Mouse (Mus musculus): Measurements from ENCODE around the gene Gabrb2. TPM values are rescaled to one million over a fixed set of nuclear protein-coding genes. Genes with fewer than 3 reads are reported as not detected.

The Gabrb2 gene
- not detected for total RNA-seq (2023)

DNA sequence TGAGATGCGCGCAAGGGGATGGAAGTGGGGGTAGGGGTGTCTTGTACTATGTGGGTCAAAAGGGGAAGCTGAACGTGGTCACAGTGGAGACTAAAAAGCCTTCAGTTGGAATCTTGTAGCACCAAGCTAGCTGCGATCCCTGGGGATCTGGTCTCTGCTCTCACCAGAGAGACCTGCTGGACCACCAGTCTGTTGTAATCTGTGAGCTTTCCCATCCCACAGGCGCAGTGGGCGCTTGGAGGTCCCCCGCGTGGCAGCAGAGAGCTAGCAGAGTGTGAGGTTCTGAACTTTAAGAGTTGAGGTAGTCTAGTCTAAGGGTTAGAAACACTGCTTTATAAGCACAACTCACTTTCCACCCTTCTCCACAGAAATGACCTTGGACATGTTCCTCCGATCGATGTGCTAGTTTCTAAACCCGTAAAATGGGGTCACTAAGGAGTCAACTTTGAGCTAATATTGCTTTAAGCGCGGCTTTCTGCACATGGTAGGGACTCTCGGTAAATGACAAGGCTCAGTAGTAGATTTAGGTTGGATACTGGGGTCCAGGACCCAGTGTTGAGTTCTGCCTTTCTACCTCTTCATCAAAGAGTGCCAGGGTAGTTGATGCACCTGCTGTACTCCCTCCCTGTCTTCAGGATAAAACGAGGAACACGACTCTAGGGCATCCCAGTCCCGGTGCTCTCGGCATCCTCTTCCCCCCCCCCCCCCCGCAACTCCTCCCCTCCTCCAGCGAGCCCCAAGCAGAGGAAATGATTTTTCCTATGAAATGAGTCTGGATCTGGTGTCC lies at the start of gene Gabrb2:
Gabrb2 (plus strand) TSS at position 762 of the 787 bp plus-strand sequence.

Other genes with a start within 250 kb of the Gabrb2 start
- not detected for gene Gabra1, start 236.8 kb upstream of the Gabrb2 start, total RNA-seq (2023)
- not detected for gene Gabra6, start 98.7 kb upstream of the Gabrb2 start, total RNA-seq (2023)

All from neutrophil, adult 83 days (primary cell).